Mouse (Mus musculus) neural tube, embryonic 15.5 days (tissue): ENCODE results near the gene Cilp. TPM values are rescaled to one million over a fixed set of nuclear protein-coding genes. Genes with fewer than 3 reads are reported as not detected.
"Not testable (repeated sequence)": the region's sequence is repeated elsewhere in the genome, so short reads cannot be mapped to it uniquely, and the experiment has no call there.

ENCODE experiments used
- ATAC-seq: fragments of 200-750 bp; cut with Nextera tagmentation; 2 replicates; pipeline ENCODE4 v1.8.0; 2017; ENCODE audit warnings: mild to moderate bottlenecking, moderate TSS enrichment, moderate library complexity; ENCODE audit not compliant: low FRiP score
- H3K27ac ChIP-seq: fragments of 300-500 bp; sonication (generic); replicated peaks from 2 replicates; pipeline ENCODE4 v1.5.1; 2015; ENCODE audit warnings: mild to moderate bottlenecking, inconsistent platforms
- H3K27me3 ChIP-seq: fragments of 300-500 bp; sonication (generic); replicated peaks from 2 replicates; pipeline ENCODE4 v1.6.1; 2015; ENCODE audit warnings: inconsistent platforms
- H3K36me3 ChIP-seq: fragments of 300-500 bp; sonication (generic); 2 replicates; pipeline ENCODE4 v1.6.1; 2015; ENCODE audit warnings: inconsistent platforms
- H3K4me1 ChIP-seq: fragments of 300-500 bp; sonication (generic); 2 replicates; pipeline ENCODE4 v1.6.1; 2015; ENCODE audit warnings: inconsistent platforms
- H3K4me2 ChIP-seq: fragments of 300-500 bp; sonication (generic); 2 replicates; pipeline ENCODE4 v1.6.1; 2015; ENCODE audit warnings: inconsistent platforms, mild to moderate bottlenecking, moderate library complexity
- H3K4me3 ChIP-seq: fragments of 300-500 bp; sonication (generic); replicated peaks from 2 replicates; pipeline ENCODE4 v1.5.1; 2015; ENCODE audit warnings: mild to moderate bottlenecking, inconsistent platforms
- H3K9ac ChIP-seq: fragments of 300-500 bp; sonication (generic); replicated peaks from 2 replicates; pipeline ENCODE4 v1.6.1; 2015; ENCODE audit warnings: mild to moderate bottlenecking, inconsistent platforms
- H3K9me3 ChIP-seq: fragments of 300-500 bp; sonication (generic); replicated peaks from 2 replicates; pipeline ENCODE4 v1.6.1; 2016; ENCODE audit warnings: inconsistent platforms
- WGBS: fragments of 180-500 bp; shearing (Covaris S2); methylation state at CpG from one replicate; pipeline ENCODE4 v1.1.7; 2015; ENCODE audit warnings: mixed read lengths; 5-methylcytosine and 5-hydroxymethylcytosine counted together
- polyA plus RNA-seq: library from polyadenylated mRNA; unstranded; fragments of >200 nt; fragmentation: Nextera tagmentation; extraction: Ambion mirVana; gene quantifications from 2 replicates; pipeline ENCODE4 v1.2.1, GENCODE M21; 2015

The Cilp gene
- polyA plus RNA-seq, 1 experiment from 2014 or later: 0.58 TPM

DNA sequence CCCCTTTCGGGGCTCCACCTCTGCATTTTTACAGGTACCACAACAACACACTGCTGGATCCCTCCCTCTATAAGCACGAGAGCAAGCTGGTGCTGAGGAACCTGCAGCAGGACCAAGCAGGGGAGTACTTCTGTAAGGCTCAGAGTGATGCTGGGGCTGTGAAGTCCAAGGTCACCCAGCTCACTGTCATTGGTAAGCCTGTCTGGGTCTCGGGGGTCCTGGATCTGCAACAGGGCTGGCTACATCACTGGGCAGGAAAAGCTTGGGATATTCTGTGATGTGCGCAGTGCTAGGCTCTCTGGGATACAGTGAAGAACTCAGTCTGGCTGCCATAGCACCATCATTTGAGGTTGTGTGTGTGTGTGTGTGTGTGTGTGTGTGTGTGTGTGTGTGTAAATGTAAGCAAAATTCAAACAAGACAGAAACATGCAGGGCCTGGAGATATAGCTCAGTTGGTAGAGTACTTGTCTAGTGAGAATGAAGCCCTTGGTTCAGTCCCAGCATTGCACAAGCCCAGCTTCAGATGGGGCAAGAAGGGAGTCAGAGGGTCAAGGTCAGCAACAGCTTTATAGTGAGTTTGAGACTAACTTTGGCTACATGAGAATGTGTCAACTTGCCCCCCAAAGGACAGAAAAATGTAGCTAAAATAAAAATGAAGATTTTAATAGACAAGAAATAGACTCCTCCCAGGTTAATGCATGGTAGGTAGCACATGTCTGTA lies 11.0 kb downstream of the Cilp start:
- WGBS: 91% methylated on average over 4 of the region's 4 CpGs
- no peak overlapping the region for H3K4me3 ChIP-seq
- no peaks in the 10 kb centered on the region for H3K36me3 ChIP-seq
- no peak for ATAC-seq
- no peak overlapping the region for H3K4me2 ChIP-seq
- H3K4me1 ChIP-seq: no peaks in the 10 kb centered on the region
- no peak overlapping the region for H3K27ac ChIP-seq
- no peak overlapping the region for H3K9ac ChIP-seq
- no peaks in the 10 kb centered on the region for H3K9me3 ChIP-seq
- no peaks in the 10 kb centered on the region for H3K27me3 ChIP-seq

DNA sequence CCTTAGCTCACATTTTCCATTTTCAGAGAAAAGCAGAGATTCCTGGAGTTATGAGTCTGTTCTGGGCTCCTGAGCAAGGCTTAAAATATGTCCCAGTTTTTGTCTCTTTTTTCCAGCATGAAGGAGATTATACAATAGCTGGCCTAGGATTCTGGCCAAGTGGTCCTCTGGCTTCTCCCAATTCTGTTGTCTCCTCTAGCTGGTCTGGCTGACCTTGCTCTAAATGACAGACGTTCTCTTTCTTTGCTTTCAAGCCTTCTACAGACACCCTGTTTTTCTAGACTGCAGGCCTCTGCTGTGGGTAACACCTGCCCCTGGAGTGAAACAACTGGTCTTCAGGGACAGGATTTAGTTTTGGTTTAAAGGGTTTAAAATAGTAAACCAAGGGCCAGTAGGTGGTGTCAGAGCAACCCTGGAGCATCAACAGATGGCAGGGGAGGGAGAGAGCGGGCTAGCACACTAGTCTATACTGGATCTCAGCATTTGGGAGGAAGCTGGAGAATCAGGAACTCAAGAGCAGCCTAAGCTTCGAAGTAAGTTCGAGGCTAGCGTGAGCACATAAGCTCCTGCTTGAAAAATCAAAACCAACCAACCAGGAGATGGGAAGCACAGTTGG lies 16.7 kb downstream of the Cilp start:
- Histone ChIP-seq H3K36me3 (no peaks in the 10 kb centered on the region), H3K4me2 (no peak overlapping the region), H3K4me3 (no peak overlapping the region), H3K4me1 (no peaks in the 10 kb centered on the region), H3K9ac (no peak overlapping the region), H3K27me3 (peaks cover 3% of the 10 kb centered on the region; the same call in 1 of the 2 replicates), H3K9me3 (no peaks in the 10 kb centered on the region), H3K27ac (no peak overlapping the region)
- 75% methylated on average over 5 of the region's 5 CpGs for WGBS
- ATAC-seq: no peak

DNA sequence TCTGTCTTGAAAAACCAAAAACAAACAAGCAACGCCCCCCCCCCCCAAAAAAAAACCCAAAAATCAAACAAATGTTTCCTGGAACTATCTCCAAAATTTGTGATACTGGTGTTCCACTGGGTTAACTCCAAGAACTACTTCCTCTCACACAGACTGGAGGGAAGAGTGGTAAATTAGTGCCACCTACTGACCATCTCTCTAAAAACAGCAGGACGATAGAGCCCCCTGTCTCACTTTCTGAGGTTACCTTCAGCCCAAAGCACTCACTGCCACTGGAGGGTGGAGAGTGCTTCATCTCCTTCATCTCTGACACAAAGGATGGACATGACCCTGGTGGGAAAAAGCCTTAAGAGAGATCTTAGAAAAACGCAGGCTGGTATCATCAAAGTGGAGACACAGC lies 18.3 kb downstream of the Cilp start:
- no peaks in the 10 kb centered on the region for H3K9me3 ChIP-seq
- H3K4me2 ChIP-seq: no peak overlapping the region
- H3K36me3 ChIP-seq: no peaks in the 10 kb centered on the region
- no peak overlapping the region for H3K27ac ChIP-seq
- no peak overlapping the region for H3K4me3 ChIP-seq
- H3K9ac ChIP-seq: no peak overlapping the region
- peaks cover 4% of the 10 kb centered on the region; the same call in 1 of the 2 replicates for H3K27me3 ChIP-seq
- 3% methylated on average over 3 of the region's 3 CpGs for WGBS
- ATAC-seq: no peak; the same call in 1 of the 2 replicates
- H3K4me1 ChIP-seq: no peaks in the 10 kb centered on the region

GRCm38 (mm10) chr9:65288252-65288651 lies 23.3 kb downstream of the Cilp start:
- not testable (repeated sequence) for H3K4me2 ChIP-seq, H3K4me1 ChIP-seq, H3K9ac ChIP-seq, H3K36me3 ChIP-seq, ATAC-seq, H3K4me3 ChIP-seq, H3K9me3 ChIP-seq, H3K27me3 ChIP-seq, H3K27ac ChIP-seq
- WGBS: 87% methylated on average over 5 of the region's 5 CpGs

DNA sequence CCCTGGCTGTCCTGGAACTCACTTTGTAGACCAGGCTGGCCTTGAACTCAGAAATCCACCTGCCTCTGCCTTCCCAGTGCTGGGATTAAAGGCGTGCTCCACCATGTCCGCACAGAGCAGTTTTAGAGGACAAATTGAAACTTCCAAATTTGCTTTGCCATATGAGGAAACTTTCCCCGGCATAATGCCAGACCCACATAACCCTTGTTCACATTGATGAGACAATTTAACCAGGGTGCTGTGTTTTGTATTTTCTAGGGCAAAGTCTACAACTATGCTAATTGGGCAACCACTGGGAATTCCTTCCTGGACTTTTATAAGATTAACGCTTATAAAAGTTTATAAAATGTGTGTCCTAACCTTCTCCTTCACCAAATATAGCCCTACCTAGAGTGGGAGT lies 25.0 kb downstream of the Cilp start:
- WGBS: 93% methylated on average over 4 of the region's 4 CpGs
- Histone ChIP-seq H3K4me2 (no peak overlapping the region), H3K36me3 (no peaks in the 10 kb centered on the region), H3K9me3 (no peaks in the 10 kb centered on the region), H3K9ac (no peak overlapping the region), H3K4me3 (no peak overlapping the region), H3K27ac (no peak overlapping the region), H3K4me1 (peaks cover 11% of the 10 kb centered on the region), H3K27me3 (peaks cover 4% of the 10 kb centered on the region; the same call in 1 of the 2 replicates)
- no peak for ATAC-seq

DNA sequence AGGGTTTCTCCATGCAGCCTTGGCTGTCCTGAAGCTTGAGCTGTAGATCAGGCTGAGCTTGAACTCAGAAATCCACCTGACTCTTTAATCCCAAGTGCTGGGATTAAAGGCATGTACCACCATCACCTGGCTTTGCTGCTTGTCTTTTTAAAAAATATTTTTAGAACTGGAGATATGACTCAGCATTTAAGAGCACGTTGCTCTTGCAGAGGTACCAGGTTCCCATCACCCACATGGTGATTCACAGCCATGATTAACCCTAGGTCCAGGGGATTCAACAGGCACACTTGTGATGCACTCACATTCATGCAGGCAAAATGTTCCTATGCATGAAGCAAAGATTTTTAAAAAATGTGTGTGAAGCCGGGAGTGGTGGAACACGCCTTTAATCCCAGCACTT lies 27.4 kb downstream of the Cilp start:
- Histone ChIP-seq H3K9me3 (no peaks in the 10 kb centered on the region), H3K27ac (no peak overlapping the region), H3K27me3 (no peaks in the 10 kb centered on the region), H3K4me3 (no peak overlapping the region), H3K9ac (no peak overlapping the region), H3K36me3 (peaks cover 9% of the 10 kb centered on the region; the same call in 1 of the 2 replicates), H3K4me1 (peaks cover 22% of the 10 kb centered on the region), H3K4me2 (no peak overlapping the region)
- 94% methylated on average over 3 of the region's 3 CpGs for WGBS
- ATAC-seq: no peak

- ATAC-seq: no peak
- 41% methylated on average over 5 of the region's 5 CpGs for WGBS
These were observed 28.1 kb downstream of the Cilp start for GRCm38 (mm10) chr9:65293119-65293518.

DNA sequence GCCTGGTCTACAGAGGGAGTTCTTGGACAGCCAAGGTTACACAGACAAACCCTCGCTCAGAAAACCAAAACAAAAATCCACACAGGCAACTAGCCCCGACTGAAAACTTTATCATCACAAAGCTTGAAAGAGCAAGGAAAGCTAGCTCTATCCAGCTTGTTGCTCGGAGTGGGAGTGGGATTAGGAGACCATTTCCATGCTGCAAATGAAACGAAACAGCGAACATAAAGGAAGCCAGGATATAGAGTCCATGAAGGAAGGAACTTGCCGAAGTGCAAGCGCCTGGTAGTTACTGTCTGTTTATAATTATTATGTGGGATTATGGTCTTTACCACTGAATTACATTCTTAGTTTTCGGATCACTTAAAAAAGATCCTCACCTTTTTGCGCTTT lies 28.6 kb downstream of the Cilp start:
- H3K4me2 ChIP-seq: peak overlapping the region; percentile 74
- peak overlapping the region; percentile 55 for H3K9ac ChIP-seq
- peak overlapping the region; percentile 79 for H3K27ac ChIP-seq
- peak overlapping the region; percentile 62 for H3K4me3 ChIP-seq
- peak; percentile 22 for ATAC-seq
- no peaks in the 10 kb centered on the region for H3K9me3 ChIP-seq
- no peaks in the 10 kb centered on the region for H3K27me3 ChIP-seq
- peaks cover 9% of the 10 kb centered on the region; the same call in 1 of the 2 replicates for H3K36me3 ChIP-seq
- WGBS: under 1% methylated on average over 9 of the region's 9 CpGs
- H3K4me1 ChIP-seq: peaks cover 22% of the 10 kb centered on the region

More at GRCm38 (mm10) chr9:65293119-65293518, 28.1 kb downstream of the Cilp start:
- Histone ChIP-seq H3K4me3 (peak overlapping the region; percentile 62), H3K4me2 (peak overlapping the region; percentile 74), H3K9ac (peak overlapping the region; percentile 55), H3K27me3 (no peaks in the 10 kb centered on the region), H3K27ac (peak overlapping the region; percentile 79), H3K9me3 (no peaks in the 10 kb centered on the region), H3K36me3 (peaks cover 9% of the 10 kb centered on the region; the same call in 1 of the 2 replicates), H3K4me1 (peaks cover 22% of the 10 kb centered on the region)

GRCm38 (mm10) chr9:65293973-65294715 lies 29.2 kb downstream of the Cilp start, which contains the start of gene Clpx:
Gene Clpx (plus strand): TSS chr9:65294260.
- H3K27me3 ChIP-seq: no peaks in the 10 kb centered on the region
- peaks cover 22% of the 10 kb centered on the region for H3K4me1 ChIP-seq
- peak within 1 kb of the TSS; percentile 79 for H3K4me2 ChIP-seq
- H3K9me3 ChIP-seq: no peaks in the 10 kb centered on the region
- peak within 1 kb of the TSS; percentile 92 for H3K27ac ChIP-seq
- H3K9ac ChIP-seq: peak within 1 kb of the TSS; percentile 77
- ATAC-seq: peak; percentile 98
- under 1% methylated on average over 71 of the region's 71 CpGs for WGBS
- H3K4me3 ChIP-seq: peak within 1 kb of the TSS; percentile 62
- peaks cover 9% of the 10 kb centered on the region; the same call in 1 of the 2 replicates for H3K36me3 ChIP-seq

- peaks cover 22% of the 10 kb centered on the region for H3K4me1 ChIP-seq
- peaks cover 13% of the 10 kb centered on the region; the same call in 1 of the 2 replicates for H3K36me3 ChIP-seq
- H3K4me2 ChIP-seq: peak overlapping the region; percentile 79
- 3% methylated on average over 28 of the region's 28 CpGs for WGBS
- no peaks in the 10 kb centered on the region for H3K27me3 ChIP-seq
- ATAC-seq: no peak
- H3K27ac ChIP-seq: peak overlapping the region; percentile 92
- H3K9ac ChIP-seq: peak overlapping the region; percentile 77
- peak overlapping the region; percentile 62 for H3K4me3 ChIP-seq
- no peaks in the 10 kb centered on the region for H3K9me3 ChIP-seq
These were observed 29.9 kb downstream of the Cilp start for GRCm38 (mm10) chr9:65294716-65295378.

DNA sequence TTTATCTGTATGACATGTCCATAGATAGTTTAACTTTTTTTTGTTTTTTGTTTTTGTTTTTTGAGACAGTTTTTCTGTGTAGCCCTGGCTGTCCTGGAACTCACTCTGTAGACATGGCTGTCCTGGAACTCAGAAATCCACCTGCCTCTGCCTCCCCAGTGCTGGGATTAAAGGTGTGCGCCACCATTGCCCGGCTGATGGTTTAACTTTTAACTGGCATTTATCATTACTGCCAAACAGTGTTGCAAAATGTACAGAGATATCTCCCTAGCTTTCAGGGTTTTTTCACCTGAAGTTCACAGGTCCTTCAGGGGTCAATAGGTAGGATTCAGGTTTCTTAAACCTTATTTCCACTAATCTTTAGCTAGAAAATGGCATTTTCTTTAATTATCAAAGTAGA lies 32.1 kb downstream of the Cilp start:
- Histone ChIP-seq H3K9ac (no peak overlapping the region), H3K4me2 (no peak overlapping the region), H3K36me3 (peaks cover 29% of the 10 kb centered on the region), H3K27me3 (no peaks in the 10 kb centered on the region), H3K9me3 (no peaks in the 10 kb centered on the region), H3K4me1 (peaks cover 22% of the 10 kb centered on the region), H3K4me3 (no peak overlapping the region), H3K27ac (no peak overlapping the region)
- no peak for ATAC-seq
- 97% methylated on average over 2 of the region's 2 CpGs for WGBS
